Mouse (Mus musculus): ENCODE data around the gene Coro7. TPM values are rescaled to one million over a fixed set of nuclear protein-coding genes. Genes with fewer than 3 reads are reported as not detected.

Coro7 gene
- polyA plus RNA-seq, 1 experiment from 2014 or later, result 13.5 TPM

DNA sequence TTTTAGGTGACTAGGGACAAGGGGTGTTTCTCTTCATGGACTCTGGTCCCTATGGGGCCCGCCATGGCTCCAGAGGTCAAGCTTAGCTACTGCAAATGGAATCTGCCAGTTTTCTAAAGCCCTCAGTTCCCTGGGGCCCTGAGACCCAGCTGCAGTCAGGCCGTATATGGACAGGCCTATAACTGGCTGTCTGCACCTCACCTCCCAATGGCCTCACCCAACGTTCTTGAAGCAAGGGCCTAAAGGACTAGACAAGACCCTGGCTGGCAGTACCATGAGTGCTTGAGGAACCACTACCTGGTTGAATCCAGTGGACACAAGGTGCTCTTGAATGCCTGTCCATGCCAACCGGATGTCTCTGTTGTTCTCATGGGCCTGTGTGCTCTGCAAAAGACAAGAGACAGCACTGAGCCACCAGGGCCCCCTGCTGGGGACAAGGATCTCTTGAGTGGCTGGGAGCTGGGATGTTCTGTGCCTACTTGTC is 24.3 kb downstream of the Coro7 start:
- Histone ChIP-seq H3K4me1 (ENCODE audit: control insufficient read depth, low read depth, low read length) (peaks cover 8% of the 10 kb centered on the region; the same call in 1 of the 2 replicates), H3K4me2 (ENCODE audit: low read depth, low read length) (no peak overlapping the region), H3K9me3 (replicated peaks; ENCODE audit: control insufficient read depth, low read length) (no peaks in the 10 kb centered on the region), H3K4me3 (ENCODE audit: low read depth, low read length) (no peak overlapping the region), H3K27ac (ENCODE audit: low read length) (0 out of 2 replicates have a peak overlapping the region, but pooled peaks have one; percentile 18), H3K9ac (ENCODE audit: low read depth, low read length) (no peak overlapping the region), H3K36me3 (ENCODE audit: control insufficient read depth, insufficient read depth) (no peaks in the 10 kb centered on the region; the same call in 1 of the 2 replicates), H3K27me3 (ENCODE audit: control insufficient read depth, insufficient read depth, low read depth, low read length) (no peaks in the 10 kb centered on the region)
- ATAC-seq (ENCODE audit: low read depth), result peak; percentile 59
- 60% methylated on average over 4 of the region's 4 CpGs for WGBS (ENCODE audit: insufficient replicate concordance)

- Histone ChIP-seq H3K4me3 (ENCODE audit: low read depth, low read length) (no peak overlapping the region), H3K4me2 (ENCODE audit: low read depth, low read length) (no peak overlapping the region), H3K27ac (ENCODE audit: low read length) (no peak overlapping the region), H3K36me3 (ENCODE audit: control insufficient read depth, insufficient read depth) (no peaks in the 10 kb centered on the region; the same call in 1 of the 2 replicates), H3K9me3 (replicated peaks; ENCODE audit: control insufficient read depth, low read length) (no peaks in the 10 kb centered on the region), H3K9ac (ENCODE audit: low read depth, low read length) (no peak overlapping the region), H3K27me3 (ENCODE audit: control insufficient read depth, insufficient read depth, low read depth, low read length) (no peaks in the 10 kb centered on the region), H3K4me1 (ENCODE audit: control insufficient read depth, low read depth, low read length) (peaks cover 8% of the 10 kb centered on the region; the same call in 1 of the 2 replicates)
- WGBS (ENCODE audit: insufficient replicate concordance), result 77% methylated on average over 10 of the region's 10 CpGs
- no peak for ATAC-seq (ENCODE audit: low read depth)
Measured at GRCm38 (mm10) chr16:4654706-4655105, 24.9 kb downstream of the Coro7 start.

DNA sequence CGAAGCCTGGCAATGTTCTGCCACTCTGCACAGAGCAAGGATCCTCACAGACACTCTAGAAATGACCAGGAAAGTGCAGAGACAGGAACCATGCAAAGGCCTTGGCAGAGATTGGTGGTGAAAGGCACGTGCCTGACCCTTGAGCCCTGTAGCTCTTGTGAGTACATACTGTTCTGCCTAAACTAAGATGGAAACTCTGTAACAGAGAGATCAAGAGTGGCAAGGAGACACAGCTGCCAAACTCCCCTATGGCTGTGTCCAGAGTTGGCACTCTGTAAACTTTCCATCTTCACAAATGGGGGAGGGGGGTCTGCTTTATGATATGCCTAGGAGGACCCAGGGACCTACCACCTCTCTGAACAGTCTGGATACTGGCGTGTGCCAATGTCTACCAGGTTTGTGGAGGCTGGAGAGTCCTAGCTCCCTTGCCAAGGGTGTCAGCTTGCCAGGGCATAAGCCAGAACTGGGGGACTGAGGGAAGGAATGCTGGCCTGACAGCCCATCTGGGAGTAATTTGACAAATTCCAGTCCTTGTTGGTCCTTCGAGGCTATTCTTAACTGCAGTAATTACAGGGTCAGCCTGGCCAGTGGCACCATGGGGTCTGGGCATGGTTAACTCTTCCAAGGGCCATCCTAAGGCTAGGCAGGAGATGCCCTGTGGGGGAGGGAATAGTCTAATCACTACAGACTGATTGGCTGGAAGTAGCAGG is 26.7 kb downstream of the Coro7 start:
- Histone ChIP-seq H3K4me3 (ENCODE audit: low read depth, low read length) (no peak overlapping the region), H3K27ac (ENCODE audit: low read length) (no peak overlapping the region), H3K27me3 (ENCODE audit: control insufficient read depth, insufficient read depth, low read depth, low read length) (no peaks in the 10 kb centered on the region), H3K4me2 (ENCODE audit: low read depth, low read length) (no peak overlapping the region), H3K4me1 (ENCODE audit: control insufficient read depth, low read depth, low read length) (peaks cover 8% of the 10 kb centered on the region; the same call in 1 of the 2 replicates), H3K36me3 (ENCODE audit: control insufficient read depth, insufficient read depth) (no peaks in the 10 kb centered on the region; the same call in 1 of the 2 replicates), H3K9ac (ENCODE audit: low read depth, low read length) (no peak overlapping the region), H3K9me3 (replicated peaks; ENCODE audit: control insufficient read depth, low read length) (no peaks in the 10 kb centered on the region)
- 63% methylated on average over 4 of the region's 4 CpGs for WGBS (ENCODE audit: insufficient replicate concordance)
- ATAC-seq (ENCODE audit: low read depth), result no peak

DNA sequence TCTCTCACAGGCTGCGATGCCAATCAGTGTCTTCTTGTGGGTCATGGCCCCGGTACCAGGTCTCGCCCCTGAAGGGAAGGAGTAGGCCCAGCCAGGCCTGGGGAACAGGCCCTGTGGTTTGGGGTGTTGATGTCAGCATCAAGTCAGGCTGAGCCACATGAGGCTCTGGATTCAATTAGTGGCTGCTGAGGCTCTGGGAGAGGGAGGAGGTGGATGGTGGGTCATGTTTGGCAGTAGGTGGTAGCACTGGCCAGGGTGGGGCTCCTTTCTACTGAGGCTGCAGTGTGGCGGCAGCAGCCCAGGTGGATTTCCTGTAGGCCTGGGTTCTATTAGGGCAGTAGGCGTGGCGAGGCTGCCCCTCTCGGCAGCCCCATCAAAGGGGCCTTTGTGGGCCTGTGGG is 28.0 kb downstream of the Coro7 start:
- H3K9ac ChIP-seq (ENCODE audit: low read depth, low read length), result no peak overlapping the region
- H3K27me3 ChIP-seq (ENCODE audit: control insufficient read depth, insufficient read depth, low read depth, low read length), result no peaks in the 10 kb centered on the region
- H3K27ac ChIP-seq (ENCODE audit: low read length), result no peak overlapping the region
- H3K36me3 ChIP-seq (ENCODE audit: control insufficient read depth, insufficient read depth), result no peaks in the 10 kb centered on the region; the same call in 1 of the 2 replicates
- no peak overlapping the region for H3K4me3 ChIP-seq (ENCODE audit: low read depth, low read length)
- no peak overlapping the region for H3K4me2 ChIP-seq (ENCODE audit: low read depth, low read length)
- WGBS (ENCODE audit: insufficient replicate concordance), result 74% methylated on average over 7 of the region's 7 CpGs
- no peaks in the 10 kb centered on the region for H3K9me3 ChIP-seq (replicated peaks; ENCODE audit: control insufficient read depth, low read length)
- H3K4me1 ChIP-seq (ENCODE audit: control insufficient read depth, low read depth, low read length), result peaks cover 8% of the 10 kb centered on the region; the same call in 1 of the 2 replicates
- ATAC-seq (ENCODE audit: low read depth), result no peak

- Histone ChIP-seq H3K4me2 (ENCODE audit: low read depth, low read length) (no peak overlapping the region), H3K9ac (ENCODE audit: low read depth, low read length) (no peak overlapping the region), H3K4me3 (ENCODE audit: low read depth, low read length) (no peak overlapping the region), H3K27me3 (ENCODE audit: control insufficient read depth, insufficient read depth, low read depth, low read length) (no peaks in the 10 kb centered on the region), H3K36me3 (ENCODE audit: control insufficient read depth, insufficient read depth) (no peaks in the 10 kb centered on the region; the same call in 1 of the 2 replicates), H3K4me1 (ENCODE audit: control insufficient read depth, low read depth, low read length) (peaks cover 8% of the 10 kb centered on the region; the same call in 1 of the 2 replicates), H3K9me3 (replicated peaks; ENCODE audit: control insufficient read depth, low read length) (no peaks in the 10 kb centered on the region), H3K27ac (ENCODE audit: low read length) (no peak overlapping the region)
- ATAC-seq (ENCODE audit: low read depth), result no peak
- 74% methylated on average over 1 of the region's 1 CpGs for WGBS (ENCODE audit: insufficient replicate concordance)
Measured at GRCm38 (mm10) chr16:4651081-4651480, 28.5 kb downstream of the Coro7 start.

DNA sequence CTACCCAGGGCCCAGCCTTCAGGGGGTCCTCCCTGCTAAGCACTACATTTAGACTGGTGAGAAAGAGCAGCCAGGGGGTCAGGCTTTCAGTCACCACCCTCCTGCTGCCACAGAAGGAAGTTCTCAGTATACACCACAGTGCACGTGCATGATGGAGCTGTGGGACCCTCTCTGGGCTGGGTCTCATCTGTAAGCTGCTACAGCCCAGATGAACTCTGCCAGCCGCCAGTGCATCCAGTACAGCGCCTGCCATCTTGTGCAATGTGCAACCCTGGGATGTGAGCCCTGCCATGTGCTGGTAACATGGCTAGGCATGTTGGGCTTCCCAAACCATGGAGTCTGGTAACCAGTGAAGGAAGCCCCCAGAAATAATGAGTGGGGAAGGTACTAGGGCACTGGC is 29.4 kb downstream of the Coro7 start:
- no peak overlapping the region for H3K4me2 ChIP-seq (ENCODE audit: low read depth, low read length)
- no peak overlapping the region for H3K27ac ChIP-seq (ENCODE audit: low read length)
- H3K9me3 ChIP-seq (replicated peaks; ENCODE audit: control insufficient read depth, low read length), result no peaks in the 10 kb centered on the region
- H3K27me3 ChIP-seq (ENCODE audit: control insufficient read depth, insufficient read depth, low read depth, low read length), result no peaks in the 10 kb centered on the region
- no peak for ATAC-seq (ENCODE audit: low read depth)
- 72% methylated on average over 3 of the region's 3 CpGs for WGBS (ENCODE audit: insufficient replicate concordance)
- no peak overlapping the region for H3K4me3 ChIP-seq (ENCODE audit: low read depth, low read length)
- no peaks in the 10 kb centered on the region; the same call in 1 of the 2 replicates for H3K36me3 ChIP-seq (ENCODE audit: control insufficient read depth, insufficient read depth)
- no peak overlapping the region for H3K9ac ChIP-seq (ENCODE audit: low read depth, low read length)
- peaks cover 6% of the 10 kb centered on the region; the same call in 1 of the 2 replicates for H3K4me1 ChIP-seq (ENCODE audit: control insufficient read depth, low read depth, low read length)

GRCm38 (mm10) chr16:4649692-4650091 is 29.9 kb downstream of the Coro7 start:
- no peaks in the 10 kb centered on the region; the same call in 1 of the 2 replicates for H3K36me3 ChIP-seq (ENCODE audit: control insufficient read depth, insufficient read depth)
- H3K4me1 ChIP-seq (ENCODE audit: control insufficient read depth, low read depth, low read length), result peaks cover 2% of the 10 kb centered on the region; the same call in 1 of the 2 replicates
- no peak overlapping the region for H3K9ac ChIP-seq (ENCODE audit: low read depth, low read length)
- ATAC-seq (ENCODE audit: low read depth), result no peak
- H3K4me2 ChIP-seq (ENCODE audit: low read depth, low read length), result no peak overlapping the region
- 72% methylated on average over 11 of the region's 11 CpGs for WGBS (ENCODE audit: insufficient replicate concordance)
- no peak overlapping the region for H3K4me3 ChIP-seq (ENCODE audit: low read depth, low read length)
- no peaks in the 10 kb centered on the region for H3K9me3 ChIP-seq (replicated peaks; ENCODE audit: control insufficient read depth, low read length)
- no peak overlapping the region for H3K27ac ChIP-seq (ENCODE audit: low read length)
- H3K27me3 ChIP-seq (ENCODE audit: control insufficient read depth, insufficient read depth, low read depth, low read length), result no peaks in the 10 kb centered on the region

GRCm38 (mm10) chr16:4649211-4649610 is 30.4 kb downstream of the Coro7 start:
- no peak overlapping the region for H3K9ac ChIP-seq (ENCODE audit: low read depth, low read length)
- H3K9me3 ChIP-seq (replicated peaks; ENCODE audit: control insufficient read depth, low read length), result no peaks in the 10 kb centered on the region
- WGBS (ENCODE audit: insufficient replicate concordance), result 85% methylated on average over 5 of the region's 5 CpGs
- H3K4me2 ChIP-seq (ENCODE audit: low read depth, low read length), result no peak overlapping the region
- ATAC-seq (ENCODE audit: low read depth), result no peak
- H3K27me3 ChIP-seq (ENCODE audit: control insufficient read depth, insufficient read depth, low read depth, low read length), result no peaks in the 10 kb centered on the region
- H3K4me3 ChIP-seq (ENCODE audit: low read depth, low read length), result no peak overlapping the region
- peaks cover 2% of the 10 kb centered on the region; the same call in 1 of the 2 replicates for H3K4me1 ChIP-seq (ENCODE audit: control insufficient read depth, low read depth, low read length)
- H3K36me3 ChIP-seq (ENCODE audit: control insufficient read depth, insufficient read depth), result no peaks in the 10 kb centered on the region; the same call in 1 of the 2 replicates
- no peak overlapping the region for H3K27ac ChIP-seq (ENCODE audit: low read length)

GRCm38 (mm10) chr16:4648416-4649023 is 31.1 kb downstream of the Coro7 start:
- Histone ChIP-seq H3K4me1 (ENCODE audit: control insufficient read depth, low read depth, low read length) (peaks cover 2% of the 10 kb centered on the region; the same call in 1 of the 2 replicates), H3K36me3 (ENCODE audit: control insufficient read depth, insufficient read depth) (no peaks in the 10 kb centered on the region; the same call in 1 of the 2 replicates), H3K4me3 (ENCODE audit: low read depth, low read length) (no peak overlapping the region), H3K27me3 (ENCODE audit: control insufficient read depth, insufficient read depth, low read depth, low read length) (no peaks in the 10 kb centered on the region), H3K4me2 (ENCODE audit: low read depth, low read length) (no peak overlapping the region), H3K9me3 (replicated peaks; ENCODE audit: control insufficient read depth, low read length) (no peaks in the 10 kb centered on the region), H3K9ac (ENCODE audit: low read depth, low read length) (no peak overlapping the region), H3K27ac (ENCODE audit: low read length) (no peak overlapping the region)
- WGBS (ENCODE audit: insufficient replicate concordance), result 89% methylated on average over 28 of the region's 28 CpGs
- no peak for ATAC-seq (ENCODE audit: low read depth)

Measured in liver, embryonic 16.5 days (tissue).